Mouse (Mus musculus) left cerebral cortex, adult 8-10 months (tissue): ENCODE results near the gene Dhx57. TPM values are rescaled to one million over a fixed set of nuclear protein-coding genes. Genes with fewer than 3 reads are reported as not detected.
"Not testable (repeated sequence)": the region's sequence is repeated elsewhere in the genome, so short reads cannot be mapped to it uniquely, and the experiment has no call there.

ENCODE experiments used
- DNase-seq, 2 experiments: peaks; one replicate each; pipeline ENCODE4 v3.0.0; 2022; ENCODE audit warnings: low spot score in 2 of 2
- total RNA-seq, 4 experiments: library from RNA; stranded (reverse); gene quantifications; 2 replicates each; pipeline ENCODE4 v1.2.4; 2022

Dhx57 gene
- total RNA-seq, 4 experiments from 2014 or later, result 34.5 to 42.6 (median 41.6) TPM

DNA sequence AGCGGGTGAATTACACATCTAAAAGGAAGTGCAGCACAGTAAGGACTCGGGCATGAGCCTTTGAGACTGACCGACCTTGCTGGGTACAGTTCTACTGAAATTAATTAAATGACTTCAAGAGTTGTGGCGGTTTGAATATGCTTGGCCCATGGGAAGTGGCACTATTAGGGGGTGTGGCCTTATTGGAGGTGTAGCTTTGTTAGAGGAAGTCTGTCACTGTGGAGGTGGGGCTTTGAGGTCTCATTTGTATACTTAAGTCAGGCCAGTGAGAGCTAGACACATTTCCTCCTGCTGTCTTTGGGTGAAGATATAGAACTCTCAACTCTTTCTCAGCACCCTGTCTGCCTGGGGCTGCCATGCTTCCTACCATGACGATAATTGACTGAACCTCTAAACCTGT lies 35.9 kb downstream of the Dhx57 start:
- no peak for DNase-seq

DNA sequence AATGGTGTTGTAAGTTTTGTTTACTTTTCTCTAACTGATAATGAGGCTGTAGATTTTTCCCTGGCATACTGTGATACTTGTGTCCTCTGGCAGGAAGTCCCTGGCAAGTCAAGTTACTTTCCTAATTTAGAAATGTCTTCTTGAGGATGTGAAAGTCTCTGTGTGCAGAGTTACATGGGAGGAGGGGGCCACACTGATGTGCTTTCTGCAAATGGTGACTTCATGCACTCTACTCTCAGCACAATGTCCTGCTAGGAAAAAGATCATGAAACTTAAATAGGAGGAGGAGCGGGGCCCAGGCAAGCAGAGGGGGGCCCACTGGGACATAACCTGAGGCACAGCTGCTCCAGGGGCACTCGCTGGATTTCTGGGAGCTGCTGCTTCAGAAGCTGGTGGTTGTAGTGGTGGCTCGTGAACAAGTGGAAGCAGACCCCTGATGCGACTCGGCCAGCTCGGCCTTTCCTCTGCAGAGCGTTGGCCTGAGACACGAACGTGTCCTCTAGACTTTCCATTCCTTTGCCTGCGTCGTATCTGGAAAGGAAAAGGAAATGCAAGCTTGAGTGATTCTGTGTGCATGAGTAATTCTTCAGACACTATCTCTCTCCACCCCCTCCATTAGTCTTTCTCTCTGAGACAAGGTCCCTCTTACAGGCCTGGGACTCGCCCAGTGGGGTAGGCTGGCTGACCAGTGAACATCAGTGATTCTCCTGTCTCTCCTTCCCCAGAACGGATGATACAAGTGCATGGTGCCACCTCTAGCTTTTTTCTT lies 37.3 kb downstream of the Dhx57 start:
- DNase-seq, result no peak

DNA sequence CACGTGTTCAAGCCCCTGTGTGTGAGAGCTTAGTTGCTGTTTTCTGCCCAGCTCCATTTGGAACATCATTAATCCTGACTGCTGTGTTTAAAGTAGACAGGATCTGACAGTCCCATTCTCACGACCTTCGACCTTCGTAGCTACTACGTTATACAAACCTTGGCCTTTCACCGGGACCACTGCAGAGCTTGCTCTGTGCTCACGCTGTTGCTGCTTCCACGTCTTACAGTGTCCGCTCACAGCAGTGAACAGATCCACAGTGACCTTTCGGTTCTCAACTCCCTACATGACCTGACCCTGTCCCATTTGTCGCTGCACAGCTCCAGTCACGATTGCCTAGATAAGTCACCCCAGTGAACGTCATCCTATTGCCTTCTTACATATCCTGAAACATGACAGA lies 47.2 kb downstream of the Dhx57 start:
- DNase-seq, result no peak

DNA sequence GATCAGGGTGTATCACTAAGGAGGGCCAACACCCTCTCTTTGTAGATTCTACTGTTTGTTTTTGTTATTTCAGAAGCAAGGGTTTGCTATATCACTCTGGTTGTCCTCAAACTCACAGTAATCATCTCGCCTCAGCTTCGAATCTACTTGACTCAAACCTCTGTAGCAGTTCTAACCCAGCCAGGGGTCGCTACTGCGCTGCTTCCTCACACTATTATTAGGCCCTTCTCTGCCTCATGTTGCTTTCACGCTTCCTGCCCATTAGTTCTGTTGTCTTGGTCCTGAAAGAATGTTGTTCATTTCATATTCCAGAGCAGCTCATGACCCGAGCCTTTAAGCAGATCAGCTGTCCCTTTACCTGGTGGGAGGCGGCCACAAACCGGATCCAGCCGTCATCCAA lies 48.7 kb downstream of the Dhx57 start:
- DNase-seq, result no peak

DNA sequence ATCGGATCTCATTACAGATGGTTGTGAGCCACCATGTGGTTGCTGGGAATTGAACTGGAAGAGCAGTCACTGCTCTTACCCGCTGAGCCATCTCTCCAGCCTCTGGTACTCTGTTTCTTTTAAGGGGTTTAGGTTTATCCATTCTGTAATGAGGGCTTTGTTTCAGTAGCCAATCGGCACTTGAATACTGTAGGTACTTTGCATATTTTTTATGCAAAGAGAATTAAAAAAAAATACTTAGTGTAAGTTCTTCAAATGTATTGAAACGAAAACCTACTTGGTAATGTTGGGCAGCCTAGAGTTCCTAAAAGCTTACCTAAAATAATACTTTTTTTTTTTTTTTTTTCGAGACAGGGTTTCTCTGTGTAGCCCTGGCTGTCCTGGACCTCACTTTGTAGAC lies 52.8 kb downstream of the Dhx57 start:
- DNase-seq, result no peak

DNA sequence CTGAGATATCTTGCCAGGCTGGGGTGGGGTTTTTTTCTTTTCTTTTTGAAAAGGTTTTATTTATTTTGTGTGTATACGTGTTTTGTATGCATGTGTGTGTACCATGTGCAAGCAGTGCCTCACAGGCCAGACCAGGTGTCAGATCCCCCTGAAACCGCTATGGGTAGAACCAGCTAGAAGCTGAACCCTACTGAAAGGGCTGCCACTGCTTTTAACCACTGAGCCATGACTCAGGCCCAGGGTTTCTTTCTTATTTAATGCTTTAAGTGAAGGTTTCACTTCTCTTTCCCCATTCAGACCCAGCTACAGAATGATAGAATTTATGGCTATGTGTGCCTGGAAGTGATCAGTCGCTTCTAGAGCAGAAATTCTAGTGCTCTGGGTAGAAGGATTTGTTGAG lies 53.5 kb downstream of the Dhx57 start:
- DNase-seq, result no peak

DNA sequence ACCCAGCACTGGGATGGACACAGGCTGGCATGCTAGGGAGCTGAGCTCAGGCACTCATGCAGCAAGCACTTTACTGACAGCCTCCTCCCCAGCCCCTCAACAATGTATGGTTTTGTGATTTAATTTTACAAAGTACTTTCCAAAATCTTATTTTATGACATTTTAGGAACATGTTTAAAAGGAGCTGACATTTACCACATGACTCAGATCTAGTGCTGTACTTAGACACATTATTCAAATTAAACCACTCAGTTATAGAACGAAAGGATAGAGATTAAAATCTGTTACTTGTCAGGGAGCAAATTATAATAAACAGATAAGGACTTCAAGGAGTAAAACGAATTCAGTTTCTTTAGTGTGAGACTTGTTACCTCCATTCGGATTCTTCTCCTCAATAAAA lies 54.8 kb downstream of the Dhx57 start:
- no peak for DNase-seq

DNA sequence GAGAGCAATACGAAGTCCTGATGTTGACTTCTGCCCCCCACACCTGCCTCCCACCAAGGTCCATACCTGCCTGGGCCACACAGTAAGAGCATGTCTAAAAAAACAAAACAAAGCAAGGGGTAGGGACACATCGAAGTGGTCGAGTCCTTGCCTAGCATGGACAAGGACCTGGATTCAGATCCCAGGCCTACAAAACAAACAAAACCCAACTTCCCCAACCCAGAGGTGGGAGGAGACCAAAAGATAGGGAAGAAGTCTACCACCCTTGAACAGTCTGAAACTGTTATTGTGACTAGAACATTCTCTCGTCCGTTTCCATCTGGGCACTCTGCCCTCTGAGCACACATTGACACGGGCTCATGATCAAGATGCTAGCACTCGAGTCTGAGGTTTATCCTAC lies 55.9 kb downstream of the Dhx57 start:
- DNase-seq, result no peak

DNA sequence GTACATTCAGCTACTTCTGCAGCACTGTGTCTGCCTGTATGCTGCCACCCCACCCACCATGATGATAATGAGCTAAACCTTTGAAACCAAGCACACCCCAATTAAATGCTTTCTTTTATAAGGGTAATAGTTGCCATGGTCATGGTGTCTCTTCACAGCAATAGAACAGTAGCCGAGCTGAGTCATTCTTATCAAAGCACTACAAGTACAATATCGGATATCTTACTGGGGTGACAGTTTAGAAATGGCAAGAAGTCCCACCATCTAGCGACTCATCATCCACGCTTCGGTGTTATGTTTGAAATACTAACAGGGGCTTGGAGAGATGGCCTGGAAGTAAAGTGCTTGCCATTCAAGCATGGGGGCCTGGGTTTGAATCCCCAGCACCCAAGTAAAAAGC lies 56.4 kb downstream of the Dhx57 start:
- no peak for DNase-seq

DNA sequence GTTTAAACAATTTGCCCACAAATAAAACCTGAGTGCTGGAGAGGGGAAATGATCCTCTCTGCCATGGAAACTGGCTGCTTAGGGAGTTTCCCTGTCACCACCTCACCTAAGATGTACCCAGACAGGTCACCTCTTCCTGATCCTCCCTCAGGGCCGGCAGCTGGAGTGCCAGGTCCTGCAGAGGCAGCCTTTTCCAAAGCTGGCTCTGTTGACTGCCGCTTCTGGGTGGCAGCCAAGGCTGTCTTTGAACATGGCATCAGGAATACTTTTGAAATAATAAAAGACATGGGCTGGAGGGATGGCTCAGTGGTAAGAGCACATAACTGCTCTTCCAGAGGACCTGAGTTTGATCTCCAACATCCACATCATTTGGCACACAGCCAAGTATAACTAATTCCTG lies 60.9 kb downstream of the Dhx57 start:
- DNase-seq, result no peak

DNA sequence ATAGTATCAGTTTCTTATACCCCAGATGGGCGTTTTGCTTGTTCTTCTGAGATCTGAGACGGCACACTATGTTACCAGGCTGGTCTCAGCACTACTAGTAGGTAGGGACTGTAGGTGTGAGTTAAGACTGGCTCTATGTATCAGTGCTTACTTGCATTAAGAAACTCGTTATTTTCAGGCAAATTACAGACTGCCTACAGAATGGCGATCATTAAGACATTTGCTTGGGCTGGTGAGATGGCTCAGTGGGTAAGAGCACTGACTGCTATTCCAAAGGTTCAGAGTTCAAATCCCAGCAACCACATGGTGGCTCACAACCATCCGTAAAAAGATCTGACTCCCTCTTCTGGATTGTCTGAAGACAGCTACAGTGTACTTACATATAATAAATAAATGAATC lies 65.1 kb downstream of the Dhx57 start:
- DNase-seq, result not testable (repeated sequence)

DNA sequence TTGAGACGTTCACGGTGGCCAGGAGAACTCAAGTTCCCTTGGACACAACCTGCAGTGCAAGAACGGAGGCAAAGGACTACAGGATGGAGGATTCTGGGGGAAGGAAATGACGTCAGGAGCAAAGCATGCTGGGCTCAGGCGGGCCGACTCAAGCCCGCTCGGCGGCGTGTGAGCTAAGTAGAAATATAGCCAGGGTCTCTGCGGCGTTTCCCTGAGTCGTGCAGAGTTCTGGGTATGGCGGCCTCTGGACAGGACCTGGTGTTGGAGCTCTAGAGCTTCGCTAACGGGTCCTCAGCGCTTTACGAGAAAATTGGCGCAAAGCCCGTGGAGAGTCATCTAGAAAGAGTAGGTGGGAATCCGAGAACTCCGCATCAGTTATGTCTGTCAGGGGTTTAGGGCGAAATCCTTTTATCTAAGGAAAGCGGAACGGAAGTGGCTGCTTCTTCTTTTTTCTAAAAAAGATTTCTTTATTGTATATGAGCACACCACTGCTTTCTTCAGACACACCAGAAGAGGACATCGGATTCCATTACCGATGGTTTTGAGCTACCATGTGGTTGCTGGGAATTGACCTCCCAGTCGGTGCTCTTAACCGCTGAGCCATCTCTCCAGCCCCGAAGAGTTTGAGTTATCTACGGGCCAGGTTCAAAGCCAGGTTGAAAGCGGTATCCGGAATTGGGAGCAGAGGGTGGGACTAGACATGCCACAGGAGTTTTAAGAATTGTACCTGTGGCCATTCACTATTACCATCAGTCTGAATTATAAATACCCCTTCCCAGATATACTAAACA lies 65.8 kb downstream of the Dhx57 start, which contains the start of gene Gemin6:
Gemin6 (plus strand) TSS at position 116 of the 791 bp plus-strand sequence.
- peak; percentile 76 to 83 for DNase-seq

DNA sequence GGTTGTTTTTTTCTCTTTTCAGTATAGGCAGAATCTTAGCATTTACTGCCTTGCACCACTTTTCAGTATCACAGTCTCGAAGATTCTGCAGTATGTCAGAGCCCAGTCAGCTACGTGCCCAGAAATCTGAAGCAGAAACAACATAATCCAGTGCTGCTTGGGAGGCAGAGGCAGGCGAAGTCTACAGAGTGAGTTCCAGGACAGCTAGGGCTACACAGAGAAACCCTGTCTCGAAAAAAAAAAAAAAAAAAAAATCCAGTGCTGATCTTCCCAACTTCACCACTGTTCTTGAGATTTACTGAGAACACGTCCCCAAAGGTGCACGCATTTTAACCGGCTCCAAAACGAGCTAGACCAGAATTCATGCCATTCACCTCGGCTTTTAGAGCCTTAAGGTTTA lies 66.4 kb downstream of the Dhx57 start:
- no peak for DNase-seq

DNA sequence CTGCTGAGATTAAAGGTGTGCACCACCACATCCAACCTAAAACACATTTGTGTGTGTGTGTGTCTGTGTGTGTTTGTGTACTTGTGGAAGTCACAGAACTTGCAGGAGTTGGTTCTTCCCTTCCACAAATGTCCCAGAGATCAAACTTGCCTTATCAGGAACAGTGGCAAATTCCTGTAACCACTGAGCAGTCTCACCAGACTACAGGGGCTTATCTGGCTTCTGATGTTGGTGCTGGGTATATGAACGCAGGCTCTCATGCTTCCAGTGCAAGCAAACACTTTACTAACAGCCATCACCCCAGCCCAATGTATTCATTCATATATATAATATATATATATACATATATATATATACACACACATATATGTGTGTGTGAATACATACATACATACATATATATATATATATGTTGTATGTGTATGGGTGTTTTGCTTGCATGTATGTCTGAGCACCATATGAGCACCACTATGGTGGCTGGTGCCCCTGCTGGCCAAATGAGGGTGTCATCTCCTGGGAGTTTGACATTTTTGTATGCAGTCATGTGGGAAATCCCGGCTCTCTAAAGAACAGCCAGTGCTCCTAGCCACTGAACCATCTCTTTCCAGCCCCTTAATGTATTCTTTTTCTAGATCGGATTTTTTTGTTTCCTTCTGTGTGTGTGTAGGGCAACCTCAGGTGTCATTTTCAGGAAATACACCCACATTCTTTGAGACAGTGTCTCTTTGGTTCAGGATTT lies 68.2 kb downstream of the Dhx57 start:
- DNase-seq, result no peak

DNA sequence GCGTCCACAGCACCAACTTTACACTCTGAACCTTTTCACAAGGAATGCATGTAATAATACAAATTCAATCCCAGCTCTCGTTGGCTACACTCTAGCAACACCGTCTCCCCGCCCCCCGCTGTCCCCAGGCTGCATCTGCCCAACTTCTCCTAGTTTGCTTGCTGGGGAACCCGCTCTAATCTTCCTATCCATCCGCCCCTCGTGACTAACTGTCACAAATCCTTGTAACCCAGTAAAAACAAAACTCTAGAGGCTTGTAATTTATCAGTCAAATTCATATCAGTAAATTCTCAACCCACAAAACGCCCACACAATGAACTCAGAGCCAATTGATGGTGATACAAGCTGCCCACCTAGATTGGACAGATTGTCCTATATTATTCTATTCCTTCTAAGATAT lies 69.1 kb downstream of the Dhx57 start:
- no peak for DNase-seq

DNA sequence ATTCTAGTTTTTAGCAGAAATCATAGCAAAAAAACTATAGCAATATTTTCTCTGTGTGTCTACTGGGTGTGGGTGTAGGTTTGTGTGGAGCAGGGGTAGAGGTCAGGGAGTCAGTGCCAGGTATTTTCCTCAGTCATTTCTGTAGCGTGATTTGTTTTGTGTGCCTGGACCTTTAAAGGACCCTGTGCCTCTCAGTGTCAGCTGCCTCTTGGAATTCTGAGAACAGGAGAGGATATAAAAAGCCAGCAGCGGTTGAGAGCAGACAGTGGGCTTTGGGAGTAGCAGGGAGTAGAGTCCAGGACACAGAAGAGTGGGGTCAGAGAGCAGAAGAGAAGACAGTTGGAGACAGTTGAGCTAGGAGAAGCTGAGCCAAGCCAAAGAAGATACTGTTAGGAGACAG lies 70.1 kb downstream of the Dhx57 start:
- no peak for DNase-seq

DNA sequence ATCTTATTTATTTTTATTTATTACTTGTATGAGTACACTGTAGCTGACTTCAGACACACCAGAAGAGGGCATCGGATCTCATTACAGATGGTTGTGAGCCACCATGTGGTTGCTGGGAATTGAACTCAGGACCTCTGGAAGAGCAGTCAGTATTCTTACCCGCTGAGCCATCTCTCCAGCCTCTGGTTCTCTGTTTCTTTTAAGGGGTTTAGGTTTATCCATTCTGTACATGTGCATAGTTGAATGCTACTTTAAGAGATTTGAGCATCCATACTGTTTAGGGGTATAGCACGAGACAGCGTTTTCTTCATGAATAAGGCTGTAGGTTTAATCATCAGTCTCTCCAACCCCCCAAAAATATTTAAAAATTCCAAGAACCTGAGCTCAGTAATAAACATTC lies 76.3 kb downstream of the Dhx57 start:
- not testable (repeated sequence) for DNase-seq

DNA sequence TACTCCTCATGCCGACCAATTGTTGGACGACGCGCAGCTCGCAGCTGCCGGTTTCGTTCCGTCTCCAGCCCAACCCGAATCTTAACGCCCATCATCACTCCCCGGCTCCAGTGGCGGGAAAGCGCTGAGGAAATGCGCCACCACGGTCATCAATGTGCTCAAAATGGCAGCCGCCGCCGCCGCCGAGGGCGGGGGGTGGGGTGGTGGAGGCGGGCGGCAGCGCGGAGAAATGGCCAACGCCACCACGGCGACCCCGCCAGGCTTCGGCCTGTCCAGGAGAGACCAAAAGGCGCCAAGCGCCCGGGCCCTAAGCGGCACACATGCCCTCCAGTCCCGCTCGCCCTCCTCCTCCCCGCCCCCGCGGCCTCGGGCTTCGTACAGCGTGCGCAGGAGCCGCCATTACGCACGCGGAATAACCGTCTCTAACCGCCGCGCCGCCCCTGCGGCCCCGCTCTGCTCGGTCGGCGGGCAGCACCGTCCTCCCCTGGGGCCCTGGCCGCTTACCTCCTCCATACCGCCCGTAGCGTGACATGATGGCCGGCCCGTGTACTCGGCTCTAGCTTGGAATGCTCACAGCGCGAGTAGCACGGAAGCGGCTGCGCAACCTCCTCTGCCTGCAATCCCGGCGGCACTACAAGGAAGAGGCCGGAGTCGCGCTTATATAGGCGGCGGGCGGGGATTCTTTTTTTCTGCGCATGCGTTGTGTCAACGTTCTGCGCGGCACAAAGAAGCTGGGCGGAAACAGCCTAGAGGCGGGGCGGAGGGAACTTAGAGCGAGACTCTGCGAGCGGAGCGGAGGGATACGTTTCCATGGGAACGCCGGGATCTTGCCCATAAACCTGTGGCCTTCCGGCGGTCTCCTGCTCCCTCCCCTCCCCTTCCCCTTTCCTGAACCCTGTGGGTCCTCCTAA lies 83.3 kb downstream of the Dhx57 start, which contains the start of the genes Srsf7 and Ttc39d:
Srsf7 (minus strand) TSS at position 637 of the 911 bp plus-strand sequence.
Ttc39d (plus strand) TSS at position 790 of the 911 bp plus-strand sequence.
- DNase-seq, result peak; percentile 97 to 99

DNA sequence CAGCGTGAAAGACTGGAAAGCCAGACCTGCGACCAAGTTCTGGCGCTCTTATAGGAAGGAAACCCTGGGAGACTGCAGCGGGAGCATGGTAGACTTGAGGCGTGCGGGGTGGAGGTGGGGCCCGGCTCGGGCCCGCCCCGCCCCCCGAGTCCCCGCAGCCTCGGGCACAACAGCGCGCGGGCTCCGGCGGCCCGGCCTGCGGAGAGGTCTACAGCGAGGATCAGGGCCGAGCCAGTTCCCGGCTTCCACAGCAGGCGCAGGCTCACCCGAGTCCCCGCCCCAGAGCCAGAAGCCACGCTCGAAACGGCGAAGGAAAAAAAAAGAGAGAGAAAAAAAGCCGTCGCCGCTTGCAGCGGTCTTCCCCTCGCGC lies 84.0 kb downstream of the Dhx57 start:
- DNase-seq, result peak in 1 of 2 experiments; percentile 37

DNA sequence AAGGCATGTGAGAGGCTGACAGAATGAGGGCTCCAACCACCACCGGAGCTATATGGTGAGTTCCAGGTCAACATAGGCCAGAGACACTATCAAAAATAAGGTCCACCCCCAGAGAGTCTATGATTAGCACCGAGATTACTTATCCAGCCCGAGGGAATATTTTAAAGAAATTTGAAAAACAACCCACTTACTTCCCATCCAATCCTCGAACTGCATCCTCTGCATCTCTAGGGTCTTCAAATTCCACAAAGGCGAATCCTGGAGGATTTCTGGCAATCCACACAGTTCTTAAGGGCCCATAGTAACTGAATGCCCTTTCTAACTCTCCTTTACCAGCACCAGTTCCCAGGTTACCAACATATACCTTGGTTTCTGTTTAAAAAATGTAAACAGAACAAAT lies 84.6 kb downstream of the Dhx57 start:
- no peak for DNase-seq
